Mouse (Mus musculus) left cerebral cortex, postnatal 25 days (tissue): ENCODE results near the gene Art4. TPM values are rescaled to one million over a fixed set of nuclear protein-coding genes. Genes with fewer than 3 reads are reported as not detected.

Experiments
- DNase-seq, 2 experiments: peaks; one replicate each; pipeline ENCODE4 v3.0.0; 2022; ENCODE audit warnings: low spot score in 2 of 2, mixed read lengths in 1 of 2
- intact Hi-C: fragments of 180-260 bp; cut with DNase I; formaldehyde crosslinking; loops from one replicate; pipeline ENCODE4 v1.15.1; 2025
- total RNA-seq, 2 experiments: library from RNA; stranded (reverse); gene quantifications; 2 replicates each; pipeline ENCODE4 v1.2.3; 2021

The Art4 gene
- total RNA-seq, 2 experiments from 2014 or later = 0.14 TPM; not detected in 1

GRCm38 (mm10) chr6:136835352-136835751 lies 22.2 kb downstream of the Art4 start, which contains the start of gene Smco3:
Gene Smco3 (minus strand): TSS chr6:136835452.
- DNase-seq = no peak
- intact Hi-C loops = no loop called here

DNA sequence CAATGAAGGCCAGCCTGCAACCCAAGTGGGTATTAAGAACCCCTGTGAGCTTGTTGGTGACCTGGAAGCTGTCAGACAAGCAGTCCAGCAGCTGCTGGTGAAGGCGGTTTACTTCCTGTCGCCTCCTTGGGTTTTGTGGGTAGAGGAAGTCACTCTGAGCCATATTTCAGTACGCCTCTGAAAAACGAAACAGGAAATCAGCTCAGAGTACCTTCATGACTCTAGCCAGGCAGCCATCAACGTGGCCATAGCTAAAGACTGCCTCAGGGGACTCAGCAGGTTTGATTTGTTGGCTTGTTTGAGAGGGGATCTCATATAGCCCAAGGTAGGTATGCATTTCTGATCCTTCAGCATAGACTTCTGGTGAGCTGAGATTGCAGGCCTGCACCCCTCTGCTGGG lies 25.8 kb downstream of the Art4 start:
- intact Hi-C loops = no loop called here
- no peak for DNase-seq

- DNase-seq = no peak
- intact Hi-C loops = no loop called here
Measured at GRCm38 (mm10) chr6:136828681-136829080, 28.9 kb downstream of the Art4 start.

GRCm38 (mm10) chr6:136827881-136828561 lies 29.5 kb downstream of the Art4 start, which contains the start of gene Wbp11:
Gene Wbp11 (minus strand): TSS chr6:136828233.
- intact Hi-C loops = loop anchor here (1.0 kb wide), 1 partner anchor 24 kb away; the partner anchor contains the start of gene Hist4h4
- peak; percentile 97 to 99 for DNase-seq

GRCm38 (mm10) chr6:136827516-136827880 lies 30.0 kb downstream of the Art4 start, which contains the start of gene BC049715:
Gene BC049715 (plus strand): TSS chr6:136827626.
- DNase-seq = no peak
- intact Hi-C loops = loop anchor here (1.0 kb wide), 1 partner anchor 23 kb away; the partner anchor contains the start of gene Hist4h4

- intact Hi-C loops = loop anchor here (1.0 kb wide), 1 partner anchor 23 kb away; the partner anchor contains the start of gene Hist4h4
Measured at GRCm38 (mm10) chr6:136827116-136827515, 30.4 kb downstream of the Art4 start.

DNA sequence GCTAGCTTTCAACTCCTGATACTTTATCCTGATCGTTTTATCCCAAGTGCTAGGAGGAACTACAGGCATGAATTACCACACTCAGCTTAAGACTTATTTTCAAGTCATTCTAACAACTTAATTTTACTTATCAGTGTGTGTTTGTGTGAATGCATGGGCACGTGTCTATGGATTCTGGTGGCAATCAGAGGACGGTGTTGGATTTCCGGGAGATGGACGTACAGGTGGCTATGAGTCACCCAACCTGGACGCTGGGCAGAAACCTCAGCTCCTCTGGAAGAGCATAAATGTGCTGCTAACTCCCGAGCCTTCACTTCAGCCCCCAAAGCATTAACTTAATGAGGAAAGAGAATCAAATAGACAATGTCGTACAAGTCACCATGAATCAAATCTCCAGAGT lies 32.5 kb downstream of the Art4 start:
- no peak for DNase-seq
- intact Hi-C loops = no loop called here

More at GRCm38 (mm10) chr6:136827116-136827515, 30.4 kb downstream of the Art4 start:
- DNase-seq = no peak

GRCm38 (mm10) chr6:136821086-136821485 lies 36.4 kb downstream of the Art4 start:
- intact Hi-C loops = no loop called here
- no peak for DNase-seq

DNA sequence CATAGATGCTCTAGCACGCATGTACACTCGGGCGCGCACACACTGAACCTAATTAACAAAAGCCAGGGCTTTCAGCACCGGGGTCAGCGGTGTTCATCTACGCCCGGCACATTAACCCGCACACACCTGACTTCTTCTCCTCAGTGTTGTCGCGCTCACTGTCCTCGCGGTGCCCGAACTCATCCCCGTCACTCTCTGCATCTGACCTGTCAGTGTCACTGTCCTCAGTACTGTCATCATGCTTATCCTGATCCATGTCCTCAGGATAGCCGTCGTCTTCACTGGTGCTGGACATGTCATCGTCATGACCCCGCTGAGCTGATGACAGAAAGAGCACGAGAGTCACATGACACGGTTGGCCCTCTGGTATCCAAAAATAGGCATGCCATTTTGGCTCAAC lies 37.2 kb downstream of the Art4 start:
- intact Hi-C loops = no loop called here
- DNase-seq = no peak

DNA sequence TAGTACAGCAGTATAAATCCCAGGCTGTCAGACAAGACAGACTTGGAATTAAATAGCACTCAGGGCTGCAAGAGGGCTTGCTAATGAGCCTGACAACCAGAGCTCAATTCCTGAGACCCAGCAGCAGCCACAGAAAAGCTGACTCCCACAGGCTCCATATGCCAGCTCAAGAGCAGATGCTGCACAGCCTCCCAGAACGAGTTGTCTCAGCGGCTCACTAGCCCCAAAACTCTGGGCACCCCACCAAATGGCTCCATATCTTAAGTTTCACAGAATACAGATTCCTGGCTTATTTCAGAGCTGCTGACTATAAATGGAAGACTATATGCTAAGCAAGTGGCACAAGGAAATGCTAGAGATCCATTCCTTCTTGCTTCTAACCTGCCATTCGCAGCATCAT lies 40.0 kb downstream of the Art4 start:
- intact Hi-C loops = no loop called here
- peak; percentile 84 to 98 for DNase-seq

- intact Hi-C loops = no loop called here
- no peak for DNase-seq
Measured at GRCm38 (mm10) chr6:136816826-136817225, 40.7 kb downstream of the Art4 start.

DNA sequence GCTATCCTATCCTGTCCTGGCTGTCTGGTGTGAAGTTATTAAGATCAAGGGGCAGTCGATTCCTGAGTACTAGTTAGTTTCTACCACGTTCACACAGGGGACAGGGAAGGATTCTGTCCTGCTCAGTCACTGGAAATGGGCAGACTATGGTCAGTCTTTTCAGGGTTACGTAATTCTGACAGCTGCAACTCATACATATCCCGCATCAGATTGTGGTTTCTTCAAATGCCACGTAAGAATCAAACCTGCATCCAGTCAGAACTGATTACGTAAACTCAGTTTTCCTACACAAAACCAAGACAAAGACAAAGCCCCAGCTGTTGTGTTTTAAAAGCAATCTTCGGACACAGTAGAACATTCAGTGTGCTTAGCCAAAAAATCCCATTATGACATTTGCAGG lies 42.2 kb downstream of the Art4 start:
- no peak for DNase-seq
- intact Hi-C loops = no loop called here

DNA sequence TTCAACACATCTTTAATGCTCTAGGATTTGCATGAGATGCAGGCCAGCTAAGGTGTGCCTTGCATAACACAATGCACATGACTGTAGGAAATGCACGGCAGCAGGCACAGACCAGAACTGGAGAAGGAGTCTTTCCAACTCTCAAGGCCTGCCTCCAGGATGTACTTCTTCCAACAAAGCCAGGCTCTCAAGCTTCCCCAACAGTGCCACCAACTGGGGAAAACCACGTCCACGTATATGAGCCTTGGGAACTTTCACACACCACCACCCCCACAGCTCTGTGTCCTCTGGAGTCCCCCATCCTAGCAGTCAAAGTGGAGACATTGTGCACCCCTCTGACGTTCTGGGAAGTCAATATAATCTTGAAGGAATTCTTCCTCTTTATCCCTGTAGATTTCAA lies 44.4 kb downstream of the Art4 start:
- intact Hi-C loops = no loop called here
- peak in 1 of 2 experiments; percentile 60 for DNase-seq

- intact Hi-C loops = no loop called here
- DNase-seq = no peak
Measured at GRCm38 (mm10) chr6:136811196-136811595, 46.3 kb downstream of the Art4 start.

DNA sequence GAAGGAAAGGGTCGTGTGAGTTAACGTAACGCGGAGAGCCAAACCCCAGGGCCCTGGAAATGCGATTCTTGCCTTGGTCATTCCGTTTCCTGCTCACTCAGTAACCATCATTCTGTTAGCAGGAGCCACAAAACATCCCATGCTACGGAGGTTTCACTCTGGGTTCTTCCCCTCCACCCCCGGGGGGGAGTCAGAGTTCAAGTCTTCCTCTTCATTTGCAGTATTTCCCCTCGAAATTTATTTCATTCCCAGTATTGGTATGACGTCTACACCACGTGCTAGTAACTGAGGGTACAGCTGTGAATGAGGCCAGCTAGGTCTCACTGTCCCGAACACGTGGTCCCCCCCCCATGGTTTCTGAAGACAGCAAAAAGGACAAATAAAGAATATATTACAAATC lies 47.9 kb downstream of the Art4 start:
- DNase-seq = no peak
- intact Hi-C loops = loop anchor here (10.0 kb wide), 1 partner anchor 275 kb away; no protein-coding TSS in a partner anchor

DNA sequence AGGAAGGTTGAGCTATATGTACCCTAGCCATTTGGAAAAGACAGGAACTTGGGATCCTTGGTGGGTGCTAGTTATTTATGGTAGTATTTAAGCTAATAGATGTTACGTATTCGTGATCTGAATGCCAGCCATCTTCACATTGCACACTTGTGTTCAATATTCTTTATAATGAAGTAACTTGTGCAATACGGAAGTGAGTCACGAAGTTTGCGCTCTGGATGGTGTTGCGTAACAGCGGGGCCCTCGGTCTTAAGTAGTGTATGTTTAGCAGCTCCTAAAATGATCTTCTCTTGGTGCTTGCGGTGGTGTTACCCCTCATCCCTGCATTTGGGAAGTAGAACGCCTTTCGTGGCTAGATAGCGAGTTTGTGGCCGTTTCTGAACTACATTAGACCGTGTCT lies 48.5 kb downstream of the Art4 start:
- intact Hi-C loops = loop anchor here (10.0 kb wide), 1 partner anchor 274 kb away; no protein-coding TSS in a partner anchor
- DNase-seq = peak; percentile 39 to 68

DNA sequence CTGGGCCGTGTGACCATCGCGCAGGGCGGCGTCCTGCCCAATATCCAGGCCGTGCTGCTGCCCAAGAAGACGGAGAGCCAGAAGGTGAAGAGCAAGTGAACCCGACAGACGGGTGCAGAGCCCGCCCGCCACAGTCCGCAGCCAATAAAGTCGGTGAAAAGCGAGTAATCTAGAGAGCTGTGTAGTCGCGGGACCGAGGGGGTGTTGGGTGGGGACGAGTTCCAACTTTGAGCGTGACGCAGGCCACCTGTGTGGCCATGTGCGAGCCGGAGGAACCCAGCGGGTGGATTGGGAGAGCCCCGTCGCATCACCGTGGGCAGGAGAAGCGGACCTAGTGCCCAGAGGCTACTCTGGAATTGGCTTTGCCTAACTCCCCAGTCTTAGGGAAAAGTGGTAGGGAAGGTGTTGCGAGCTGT lies 48.9 kb downstream of the Art4 start:
- intact Hi-C loops = loop anchor here (10.0 kb wide), 1 partner anchor 274 kb away; no protein-coding TSS in a partner anchor
- DNase-seq = peak; percentile 45 to 66

DNA sequence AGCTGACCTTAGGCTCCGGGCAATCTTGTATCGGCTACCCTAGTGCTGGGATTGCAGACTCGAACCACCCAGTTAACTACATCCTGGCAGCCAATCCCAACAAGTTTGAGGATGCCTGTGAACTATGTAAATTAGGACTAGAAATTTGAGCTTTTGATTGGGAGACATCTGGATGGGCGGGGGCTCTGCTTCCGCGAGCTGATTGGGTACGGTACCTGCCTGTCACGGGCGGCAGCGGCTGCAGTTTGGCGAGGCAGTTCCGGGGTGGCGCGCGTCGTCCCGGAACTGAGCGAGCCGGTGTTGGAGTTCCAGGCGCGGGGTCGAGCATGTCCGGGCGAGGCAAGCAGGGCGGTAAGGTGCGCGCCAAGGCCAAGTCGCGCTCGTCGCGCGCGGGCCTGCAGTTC lies 49.5 kb downstream of the Art4 start, which contains the start of gene H2afj:
TSS of gene H2afj (plus strand) at position 231 of the 404 bp plus-strand sequence.
- intact Hi-C loops = loop anchor here (10.0 kb wide), 1 partner anchor 273 kb away; no protein-coding TSS in a partner anchor
- peak; percentile 98 to 99 for DNase-seq

DNA sequence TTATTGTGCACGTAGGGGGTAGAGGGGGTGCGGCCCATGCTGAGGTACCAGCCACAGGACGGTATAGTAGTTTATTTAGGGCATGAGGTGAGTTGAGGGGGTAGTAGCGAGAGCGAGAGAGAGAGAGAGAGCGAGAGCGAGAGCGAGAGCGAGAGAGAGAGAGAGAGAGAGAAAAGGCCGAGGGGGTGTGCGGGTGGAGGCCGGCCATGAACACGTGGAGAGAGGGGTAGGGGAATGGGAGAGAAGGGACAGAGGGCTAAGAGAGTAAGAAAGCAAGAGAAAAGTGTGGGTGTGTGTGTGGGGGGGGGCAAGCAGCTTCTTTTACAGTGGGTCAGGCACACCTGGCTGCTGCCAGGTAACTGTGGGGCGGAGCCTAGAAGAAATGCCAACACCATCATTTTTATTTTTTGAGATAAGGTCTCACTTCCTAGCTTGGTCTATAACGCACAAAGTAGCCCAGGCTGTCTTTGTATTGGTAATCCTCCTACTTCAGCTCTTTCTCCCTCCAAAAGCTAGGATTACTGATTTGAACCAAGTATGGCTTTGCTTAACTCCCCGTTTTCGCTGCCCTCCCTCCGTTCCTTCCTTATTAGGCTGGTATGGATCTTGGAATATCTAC lies 50.0 kb downstream of the Art4 start:
- DNase-seq = no peak
- intact Hi-C loops = loop anchor here (10.0 kb wide), 1 partner anchor 273 kb away; no protein-coding TSS in a partner anchor

GRCm38 (mm10) chr6:136806819-136807218 lies 50.7 kb downstream of the Art4 start:
- no peak for DNase-seq
- intact Hi-C loops = loop anchor here (10.0 kb wide), 1 partner anchor 272 kb away; no protein-coding TSS in a partner anchor
